ENCODE assay signal across 8 mouse cellular contexts in genomic region chr6:86683872-86684654, GRCm38 (mm10). TPM values are rescaled to one million over a fixed set of nuclear protein-coding genes. Genes with fewer than 3 reads are reported as not detected.
DNase-seq lines count a peak whose midpoint lies in the region; ATAC-seq and TF ChIP-seq lines count a peak whose summit lies in the region.

TSS of gene Snrnp27 (minus strand) at chr6:86684522.

- H3K4me2 ChIP-seq in forebrain, embryonic 15.5 days (replicated peaks) = peak within 1 kb of the TSS; percentile 85

- H3K27me3 ChIP-seq in forebrain, embryonic 15.5 days = no peaks in the 10 kb centered on the region

- H3K27ac ChIP-seq in ES-E14 (ENCODE audit: insufficient read depth, low read depth, low read length, poor library complexity, severe bottlenecking) = peak within 1 kb of the TSS; percentile 41; the same call in 1 of the 2 replicates
- H3K27ac ChIP-seq in forebrain, embryonic 15.5 days (replicated peaks) = 0 out of 2 replicates have a peak within 1 kb of the TSS, but pooled peaks have one; percentile 9

- peak; percentile 87 for TF ChIP-seq POLR2A in lung, adult 2 months (IDR thresholded peaks at IDR 0.05; ENCODE audit: borderline replicate concordance, extremely low read depth, low read depth, low read length)

- TF ChIP-seq CTCF in lung, adult 2 months (IDR thresholded peaks at IDR 0.05; ENCODE audit: insufficient read depth, low read length) = no peak

- 3% methylated on average over 35 of the region's 36 CpGs for WGBS in forebrain, embryonic 15.5 days
- 3% methylated on average over 36 of the region's 36 CpGs for WGBS in lung, adult 2 months

- peak; percentile 89 for ATAC-seq in forebrain, embryonic 15.5 days (replicated peaks)
- ATAC-seq in neutrophil, adult 5-6 weeks (ENCODE audit: extremely low read depth, insufficient number of reproducible peaks, low FRiP score, poor library complexity, severe bottlenecking) = peak; percentile 94

- intact Hi-C loops in heart, postnatal 25 days (cut with DNase I) = loop anchor here (5.0 kb wide), 1 partner anchor 48 kb away; the partner anchor contains the start of gene Gmcl1

- peaks cover 0 to 3% of the 10 kb centered on the region in 2 experiments; a peak in 1 of 4 replicates for H3K4me1 ChIP-seq in ES-E14 (ENCODE audit: control insufficient read depth in 2 of 2, insufficient read depth in 2 of 2, low read length in 2 of 2, poor library complexity in 1 of 2)
- peaks cover 13% of the 10 kb centered on the region for H3K4me1 ChIP-seq in forebrain, embryonic 15.5 days
- 0 out of 2 replicates have a peak, but pooled peaks cover 2% of the 10 kb centered on the region for H3K4me1 ChIP-seq in lung, adult 2 months (ENCODE audit: control insufficient read depth, insufficient read depth, low read length)

- H3K36me3 ChIP-seq in ES-E14 (ENCODE audit: control insufficient read depth, insufficient read depth, low read length, poor library complexity, severe bottlenecking) = peaks cover 6% of the 10 kb centered on the region
- peaks cover 46% of the 10 kb centered on the region for H3K36me3 ChIP-seq in forebrain, embryonic 15.5 days

- H3K9me3 ChIP-seq in ES-E14 (ENCODE audit: control insufficient read depth, insufficient read depth, low read depth, low read length) = no peaks in the 10 kb centered on the region
- H3K9me3 ChIP-seq in forebrain, embryonic 15.5 days = no peaks in the 10 kb centered on the region

- peak within 1 kb of the TSS; percentile 69 to 92 for H3K4me3 ChIP-seq in ES-E14 (ENCODE audit: insufficient read depth in 1 of 2, low read depth in 1 of 2, low read length in 2 of 2, poor library complexity in 1 of 2, severe bottlenecking in 1 of 2)
- H3K4me3 ChIP-seq in forebrain, embryonic 15.5 days = peak within 1 kb of the TSS; percentile 83
- H3K4me3 ChIP-seq in lung, adult 2 months (replicated peaks; ENCODE audit: extremely low read depth, low read depth, low read length) = peak within 1 kb of the TSS; percentile 75

- H3K9ac ChIP-seq in ES-E14 (ENCODE audit: insufficient read depth, low read depth, low read length, poor library complexity, severe bottlenecking) = peak within 1 kb of the TSS; percentile 96
- H3K9ac ChIP-seq in forebrain, embryonic 15.5 days (replicated peaks) = peak within 1 kb of the TSS; percentile 78

- in situ Hi-C loops in ES-E14 (cut with MboI; ENCODE audit: low sequenced_read_pairs in 2 of 2, unreplicated experiment in 2 of 2) = no loop called here

- DNase-seq in ES-E14 (ENCODE audit: low read depth, low spot score) = peak; percentile 91
- peak; percentile 86 for DNase-seq in cerebellum, adult 11-12 months
- peak; percentile 81 for DNase-seq in heart, postnatal 25 days (ENCODE audit: low spot score)
- DNase-seq in layer of hippocampus, adult 18-20 months (ENCODE audit: low spot score in 2 of 2) = peak; percentile 86 to 92
- peak; percentile 94 for DNase-seq in lung, adult 2 months
- DNase-seq in thymus, adult 18-20 months = peak; percentile 78 to 83

TF ChIP-seq in ES-E14, 5 proteins besides CTCF, POLR2A, EP300 and RAD21:
- TF ChIP-seq ZC3H11A (IDR thresholded peaks at IDR 0.05; ENCODE audit: borderline replicate concordance, low read depth, low read length) = no peak
- peak; percentile 85 for TF ChIP-seq HCFC1 (IDR thresholded peaks at IDR 0.05; ENCODE audit: borderline replicate concordance, insufficient read depth, low read length)
TF ChIP-seq in ES-E14: peak in this region for 1.

RNA-seq across cellular contexts. Expression of gene Snrnp27, which starts in this region (rescaled TPM):
- total RNA-seq in ES-E14 (2012; rRNA removed) = 46.8 and 58.3 TPM in 2 replicates
- polyA plus RNA-seq in forebrain, embryonic 15.5 days (2015; fragmentation: Nextera tagmentation; extraction: Ambion mirVana) = 113 and 124 TPM in 2 replicates
- total RNA-seq in heart, postnatal 25 days (2021) = 10 to 100 TPM; 45.6 to 50.7 TPM
- 10 to 100 TPM; 64.8 to 65.2 TPM for total RNA-seq in layer of hippocampus, adult 18-20 months (2021)
- 8.4 and 9.8 TPM in 2 replicates for polyA plus RNA-seq in lung, adult 2 months (2012; rRNA removed)
- total RNA-seq in neutrophil, adult 5-6 weeks (2017) = 58.8 and 65.9 TPM in 2 replicates

Comparison
In these comparisons a context has a peak if more than half of its experiments do, and no peak if none do; other contexts are left out.
1. Peak in every context shown above with its lines: DNase-seq, ATAC-seq, H3K4me3 ChIP-seq and H3K27ac ChIP-seq.
2. RNA of gene Snrnp27 (polyA plus RNA-seq): 113 to 124 TPM in forebrain, embryonic 15.5 days; 8.4 to 9.8 TPM in lung, adult 2 months; every median in the first group is over 10 times any median in the second.